Mouse (Mus musculus): ENCODE results near the gene 4930412O13Rik.

DNA sequence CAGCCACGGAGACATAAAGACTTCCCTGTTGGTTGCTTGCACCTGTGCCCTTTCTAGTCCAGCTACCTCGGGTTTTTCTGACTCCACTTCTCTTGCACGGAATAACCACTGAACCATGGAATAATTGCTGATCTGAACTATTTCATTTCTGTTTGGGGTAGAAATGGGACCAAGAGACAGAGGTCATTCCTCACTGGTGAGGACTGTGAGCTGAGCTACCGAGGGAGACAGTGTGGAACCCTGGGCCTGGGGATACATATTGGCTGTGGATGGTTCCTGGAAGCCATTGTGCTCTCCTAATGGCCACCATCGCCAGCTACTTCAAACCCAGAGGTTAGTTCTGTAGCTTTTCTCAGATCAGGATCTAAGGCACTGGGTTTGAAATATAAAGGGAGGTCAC is 9.9 kb downstream of the 4930412O13Rik start:
- TF ChIP-seq CTCF (IDR thresholded peaks at IDR 0.05; ENCODE audit: control insufficient read depth, insufficient read depth, low read length) (no peak), POLR2A (IDR thresholded peaks at IDR 0.05; ENCODE audit: borderline replicate concordance, control insufficient read depth, low read depth, low read length) (no peak)

Measured in bone marrow, adult 2 months (tissue).